Mouse (Mus musculus): ENCODE measurements around the gene Rbpj.

GRCm38 (mm10) chr5:53420777-53421176 lies 45.2 kb upstream of the Rbpj start:
- TF ChIP-seq POLR2A (IDR thresholded peaks at IDR 0.05; ENCODE audit: extremely low read depth, insufficient read depth, low read length), result no peak
- TF ChIP-seq CTCF (IDR thresholded peaks at IDR 0.05; ENCODE audit: extremely low read depth, insufficient read depth, low read length), result no peak
